Mouse (Mus musculus) adrenal gland, postnatal 25 days (tissue): ENCODE measurements around the gene Nkx2-1. TPM values are rescaled to one million over a fixed set of nuclear protein-coding genes. Genes with fewer than 3 reads are reported as not detected.
A peak's percentile ranks its signal among the peaks of the same experiment; 100 is the strongest.
"Not testable (repeated sequence)": the region's sequence is repeated elsewhere in the genome, so short reads cannot be mapped to it uniquely, and the experiment has no call there.

Experiments used
- DNase-seq: peaks from one replicate; pipeline ENCODE4 v3.0.0; 2021; ENCODE audit warnings: mixed read lengths
- long read RNA-seq: library from polyadenylated mRNA; stranded (forward); transcript quantifications from one replicate; pipeline ENCODE4 v2.0.0, GENCODE M21; 2021
- total RNA-seq: library from RNA; stranded (reverse); gene quantifications from 2 replicates; pipeline ENCODE4 v1.2.3, GENCODE M21; 2021

Nkx2-1 gene
- total RNA-seq = not detected in 2 replicates
- long read RNA-seq = 0 reads

DNA sequence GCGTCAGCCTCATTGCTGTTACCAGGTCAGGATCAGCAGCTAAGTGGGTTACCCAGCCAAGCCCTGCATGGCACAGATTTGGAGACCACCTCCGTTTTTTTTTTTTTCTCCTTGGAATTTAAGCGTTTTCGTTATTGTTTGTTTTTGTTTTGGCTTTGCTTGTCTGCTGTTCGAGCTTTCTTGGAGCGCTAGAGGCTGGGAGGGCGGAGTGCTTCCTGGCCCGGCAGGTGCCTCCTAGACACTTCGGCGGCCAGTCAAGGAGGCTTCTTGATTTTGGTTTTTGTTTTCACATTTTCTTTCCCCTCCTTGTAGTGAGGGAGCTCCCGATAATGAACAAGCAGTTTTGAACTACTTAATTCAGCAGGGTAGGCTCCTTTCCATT, at the start of gene Nkx2-1:
Gene Nkx2-1, minus strand, starts transcription at position 25 of the 382 bp plus-strand sequence.
- no peak for DNase-seq

DNA sequence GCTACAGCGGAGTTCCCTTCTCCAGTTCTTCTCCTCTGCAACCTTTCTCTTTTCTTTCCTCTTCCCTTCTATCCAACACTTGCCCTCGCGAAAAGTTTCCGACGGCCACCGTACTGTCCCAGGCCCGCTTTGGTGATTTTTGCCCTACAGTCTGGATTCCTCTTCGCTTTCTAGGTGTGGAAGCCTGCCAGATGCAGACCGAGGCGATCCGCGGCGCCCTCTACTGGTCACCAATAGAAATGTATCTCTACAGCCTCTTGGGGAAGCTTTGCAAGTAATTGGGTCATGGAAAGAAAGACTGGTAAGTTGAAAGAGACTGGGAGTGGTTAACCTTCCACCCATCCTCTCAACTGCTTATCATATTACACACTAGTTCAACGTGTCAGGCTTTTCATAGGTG, 4.4 kb upstream of the Nkx2-1 start:
- DNase-seq = peak; percentile 77

GRCm38 (mm10) chr12:56540591-56540990, 3.9 kb upstream of the Nkx2-1 start:
- DNase-seq = no peak

GRCm38 (mm10) chr12:56538601-56539000, 1.9 kb upstream of the Nkx2-1 start:
- DNase-seq = no peak

- DNase-seq = no peak
Measured at GRCm38 (mm10) chr12:56537931-56538330, 1.2 kb upstream of the Nkx2-1 start.

DNA sequence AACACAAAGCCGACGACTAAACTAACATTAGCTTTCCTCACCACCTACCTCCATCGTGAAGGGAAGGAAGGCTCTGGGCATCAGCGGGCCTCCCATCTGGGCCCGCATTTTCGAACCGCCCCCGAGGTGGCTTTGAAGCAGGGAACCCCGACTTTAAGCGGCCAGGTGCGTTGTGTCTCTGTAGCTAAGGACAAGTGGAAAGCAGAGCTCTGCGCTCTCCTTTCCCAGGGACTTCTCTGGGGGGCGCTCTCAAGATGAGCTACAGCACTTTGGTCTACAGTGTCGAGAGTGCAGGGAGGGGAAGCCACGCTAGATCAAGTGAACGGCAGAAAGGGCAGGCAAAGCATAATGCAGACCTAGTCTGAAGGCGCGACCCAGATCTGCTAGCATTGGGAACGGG, 634 bp upstream of the Nkx2-1 start:
- DNase-seq = no peak

DNA sequence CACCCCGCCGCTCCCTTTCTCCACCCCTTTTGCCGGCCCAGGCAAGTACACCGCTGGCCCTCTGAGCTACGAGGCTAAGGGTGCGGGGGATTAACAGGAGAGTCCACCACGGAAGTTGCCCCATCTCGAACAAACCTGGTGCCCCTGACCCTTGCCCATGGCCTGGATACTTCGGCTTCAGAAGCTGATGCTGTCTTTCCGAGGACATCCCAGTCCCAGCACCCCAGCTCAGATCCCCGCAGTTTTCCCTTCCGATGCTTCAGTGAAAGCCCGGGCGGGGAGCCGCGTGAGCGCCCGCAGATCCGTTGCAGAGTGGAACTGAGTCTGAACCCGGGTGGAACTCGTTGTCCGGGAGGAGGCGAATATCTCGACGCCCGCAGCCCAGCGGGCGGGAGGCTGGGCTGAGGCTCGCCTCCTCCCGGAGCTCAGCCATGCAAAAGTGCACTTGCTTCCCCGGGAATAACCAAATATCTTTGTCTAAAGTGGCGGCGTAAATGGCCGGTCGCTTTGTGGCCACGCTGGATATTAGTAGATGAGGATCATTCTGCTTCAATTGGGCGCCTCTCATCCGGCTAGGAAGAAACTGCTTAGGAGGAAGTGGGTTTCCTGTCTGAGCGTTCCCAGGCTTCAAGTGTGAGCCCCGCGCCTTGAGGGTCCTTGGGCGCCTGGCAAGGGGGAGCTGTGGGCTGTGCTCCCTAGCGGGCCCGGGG, 379 bp downstream of the Nkx2-1 start:
- no peak for DNase-seq

DNA sequence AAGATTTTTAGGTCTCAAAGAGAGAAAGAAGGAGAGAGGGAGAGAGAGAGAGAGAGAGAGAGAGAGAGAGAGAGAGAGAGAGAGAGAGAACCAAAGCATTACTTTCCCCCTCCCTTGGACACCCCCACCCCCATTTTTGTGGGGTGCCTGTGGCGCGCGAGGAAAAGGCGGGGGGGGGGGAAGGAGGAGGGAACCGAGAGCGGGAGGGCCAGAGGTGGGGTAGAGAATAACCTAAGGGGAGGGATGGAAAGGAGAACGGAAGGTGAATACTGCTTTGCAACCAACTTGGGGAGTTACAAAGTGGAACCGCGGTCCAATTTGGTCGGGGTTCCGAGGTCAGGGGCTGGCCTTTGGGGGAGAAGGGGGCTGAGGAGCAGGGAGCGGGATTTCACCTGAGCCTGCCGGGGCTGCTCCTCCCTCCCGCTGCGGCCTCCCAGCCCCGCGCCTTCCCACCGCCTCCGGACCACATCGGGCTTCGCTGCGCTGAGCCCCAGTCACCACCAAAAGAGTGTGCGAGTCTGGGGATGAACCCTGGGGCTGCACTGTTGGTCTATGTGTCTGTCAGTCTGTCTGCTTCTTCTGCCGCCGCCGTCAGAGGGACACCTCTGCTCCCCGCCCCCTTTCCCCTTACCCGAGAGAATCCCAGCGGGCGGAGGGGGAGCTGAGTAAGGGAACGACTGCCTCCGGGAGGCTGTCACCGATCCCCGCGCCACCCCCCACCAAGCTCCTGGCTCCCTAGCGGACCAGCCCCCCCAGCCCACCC, 1.1 kb downstream of the Nkx2-1 start:
- no peak for DNase-seq

DNA sequence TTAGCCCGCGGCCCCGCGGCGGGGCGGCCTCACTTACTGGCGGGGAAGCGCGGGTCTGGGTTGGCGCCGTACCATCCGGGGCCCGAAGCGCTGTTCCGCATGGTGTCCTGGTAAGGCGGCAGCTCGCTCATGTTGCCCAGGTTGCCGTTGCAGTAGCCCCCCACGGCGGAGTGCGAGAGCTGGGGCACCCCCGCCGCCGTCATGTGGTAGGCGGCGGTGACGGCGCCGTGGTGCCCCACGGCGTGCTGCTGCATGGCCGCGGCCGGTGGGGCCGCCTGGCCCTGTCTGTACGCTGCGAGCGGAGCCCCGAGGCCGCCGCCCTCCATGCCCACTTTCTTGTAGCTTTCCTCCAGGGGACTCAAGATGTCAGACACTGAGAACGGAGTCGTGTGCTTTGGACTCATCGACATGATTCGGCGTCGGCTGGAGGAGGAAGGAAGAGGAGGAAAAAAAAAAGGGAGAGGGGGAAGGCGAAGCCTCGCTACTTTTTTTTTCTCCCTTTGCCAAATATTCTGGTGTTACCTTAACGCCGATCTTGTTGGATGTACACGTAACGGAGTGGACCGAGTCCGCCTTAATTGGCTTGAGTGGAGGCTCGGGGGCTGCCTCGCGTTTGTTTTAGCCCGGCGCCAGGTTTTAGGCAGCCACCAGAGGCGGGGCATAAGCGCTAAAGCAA, 1.9 kb downstream of the Nkx2-1 start:
- DNase-seq = no peak

- DNase-seq = no peak
Measured at GRCm38 (mm10) chr12:56534311-56534650, 2.4 kb downstream of the Nkx2-1 start.

DNA sequence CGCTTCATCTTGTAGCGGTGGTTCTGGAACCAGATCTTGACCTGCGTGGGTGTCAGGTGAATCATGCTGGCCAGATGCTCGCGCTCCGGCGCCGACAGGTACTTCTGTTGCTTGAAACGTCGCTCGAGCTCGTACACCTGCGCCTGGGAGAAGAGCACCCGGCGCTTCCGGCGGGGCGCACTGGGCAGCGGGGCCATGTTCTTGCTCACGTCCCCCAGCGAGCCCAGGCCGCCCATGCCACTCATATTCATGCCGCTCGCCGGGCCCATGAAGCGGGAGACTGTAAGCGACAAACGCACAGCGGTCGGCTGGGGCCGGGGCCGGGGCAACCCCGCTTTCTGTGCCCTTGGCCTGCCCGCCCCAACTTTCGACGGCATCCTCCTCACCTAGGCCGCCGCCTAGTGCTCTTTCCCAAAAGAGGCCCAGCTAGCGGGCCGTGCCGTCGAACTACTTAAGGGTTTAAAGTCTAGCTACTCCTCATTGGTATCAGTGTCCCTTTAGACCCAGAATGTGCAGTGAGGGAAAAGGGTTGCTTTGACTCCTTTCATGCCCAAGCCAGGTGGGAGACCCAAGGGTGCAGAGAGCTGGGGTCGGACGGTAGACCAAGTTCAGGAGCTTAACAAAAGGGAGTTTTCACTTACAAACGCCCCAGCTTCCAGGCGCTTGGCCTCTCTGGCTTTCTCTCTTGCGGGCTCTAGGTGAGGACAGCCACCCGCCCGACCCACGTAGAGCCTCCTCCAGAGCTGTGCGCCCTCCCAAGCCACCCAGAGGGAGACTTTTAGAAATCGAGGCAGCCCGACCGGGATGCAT, 3.0 kb downstream of the Nkx2-1 start:
- no peak for DNase-seq

DNA sequence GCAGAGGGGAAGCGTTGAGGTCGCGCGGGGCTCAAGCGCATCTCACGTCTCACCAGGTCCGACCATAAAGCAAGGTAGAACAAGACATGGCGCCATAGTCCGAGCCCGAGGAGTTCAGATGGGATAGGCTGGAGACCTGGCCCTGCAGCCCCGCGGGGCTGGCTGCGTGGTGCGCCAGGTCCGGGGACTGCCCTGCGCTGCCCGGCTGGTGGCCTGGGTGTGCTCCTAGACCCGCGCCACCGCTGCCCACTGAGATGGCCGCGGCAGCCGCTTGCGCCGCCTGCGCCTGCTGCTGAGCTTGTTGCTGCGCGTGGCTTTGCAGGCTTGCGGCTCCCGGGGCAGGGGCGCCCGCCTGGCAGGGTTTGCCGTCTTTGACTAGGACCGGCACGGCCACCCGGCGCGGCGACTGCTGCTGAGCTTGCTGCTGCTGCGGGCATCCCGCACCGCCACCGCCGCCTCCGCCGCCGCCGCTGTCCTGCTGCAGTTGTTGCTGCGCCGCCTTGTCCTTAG, 3.7 kb downstream of the Nkx2-1 start:
- DNase-seq = no peak

GRCm38 (mm10) chr12:56532142-56532541, 4.6 kb downstream of the Nkx2-1 start:
- no peak for DNase-seq

DNA sequence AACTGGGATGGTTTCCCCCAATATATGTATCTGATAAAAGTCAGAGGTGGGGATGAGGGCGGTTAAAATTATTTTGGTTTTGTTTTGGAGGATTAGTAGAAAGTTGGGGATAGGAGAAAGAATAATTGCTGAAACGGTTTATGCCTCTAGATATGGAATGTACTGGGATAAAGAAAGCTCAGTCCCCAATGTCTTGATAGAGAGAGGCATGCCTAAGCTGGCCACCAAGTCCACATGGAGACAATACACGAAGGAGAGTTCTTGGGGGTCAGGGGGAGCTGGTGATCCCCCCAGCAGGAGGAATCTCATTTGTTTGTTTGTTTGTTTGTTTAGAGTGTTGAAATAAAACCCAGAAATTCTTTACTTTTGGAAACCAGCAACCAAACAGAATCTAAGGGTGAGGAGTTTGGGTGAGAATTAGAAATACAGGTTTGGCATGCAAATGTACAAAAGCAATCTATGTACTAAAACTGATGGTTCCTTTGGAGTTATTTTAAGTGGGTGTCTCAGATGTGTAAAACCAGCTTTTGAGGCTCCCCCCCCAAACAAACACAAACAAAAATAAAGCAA, 5.6 kb downstream of the Nkx2-1 start:
- DNase-seq = no peak

- no peak for DNase-seq
Measured at GRCm38 (mm10) chr12:56529931-56530330, 6.8 kb downstream of the Nkx2-1 start.

DNA sequence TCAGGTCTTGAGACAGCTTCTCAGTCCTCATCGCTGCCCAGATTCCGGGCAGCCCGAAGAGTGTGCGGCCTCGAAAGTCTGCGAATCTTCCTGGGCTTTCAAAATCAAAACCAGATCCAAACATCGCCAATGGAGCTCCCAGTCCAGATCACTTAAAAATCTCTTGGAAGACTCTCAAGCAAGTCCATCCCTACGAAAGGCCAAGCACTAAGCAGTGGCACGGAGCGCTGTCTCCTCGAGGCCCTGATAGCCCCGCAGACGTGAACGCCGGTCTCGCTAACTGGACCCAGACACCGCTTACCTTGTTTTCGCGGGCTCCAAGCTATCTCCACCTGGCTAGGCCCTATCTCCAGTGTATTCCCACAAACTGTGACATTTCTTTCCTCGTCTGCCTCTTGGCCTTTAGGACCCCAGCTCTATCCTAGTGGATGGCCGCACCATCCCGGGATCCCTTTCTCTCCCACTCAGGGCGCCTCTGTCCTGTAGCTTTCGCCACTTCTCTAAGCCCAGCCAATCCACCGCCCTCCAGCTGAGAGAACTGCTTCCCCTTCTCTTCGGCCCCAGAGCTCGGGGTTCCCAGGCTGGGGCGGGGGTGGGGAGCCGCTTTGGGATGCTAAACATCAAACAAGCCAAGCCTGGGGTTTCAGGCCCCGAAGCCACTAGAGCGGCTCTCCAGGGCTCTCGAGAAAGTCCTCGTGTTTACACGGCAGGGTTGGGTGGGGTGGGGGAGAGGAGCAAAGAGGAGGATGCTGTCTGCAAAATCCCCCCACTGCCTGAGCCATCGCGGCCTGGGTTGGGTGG, 7.6 kb downstream of the Nkx2-1 start:
- no peak for DNase-seq

- DNase-seq = no peak
Measured at GRCm38 (mm10) chr12:56528034-56528570, 8.6 kb downstream of the Nkx2-1 start.

- no peak for DNase-seq
Measured at GRCm38 (mm10) chr12:56527071-56527470, 9.6 kb downstream of the Nkx2-1 start.

DNA sequence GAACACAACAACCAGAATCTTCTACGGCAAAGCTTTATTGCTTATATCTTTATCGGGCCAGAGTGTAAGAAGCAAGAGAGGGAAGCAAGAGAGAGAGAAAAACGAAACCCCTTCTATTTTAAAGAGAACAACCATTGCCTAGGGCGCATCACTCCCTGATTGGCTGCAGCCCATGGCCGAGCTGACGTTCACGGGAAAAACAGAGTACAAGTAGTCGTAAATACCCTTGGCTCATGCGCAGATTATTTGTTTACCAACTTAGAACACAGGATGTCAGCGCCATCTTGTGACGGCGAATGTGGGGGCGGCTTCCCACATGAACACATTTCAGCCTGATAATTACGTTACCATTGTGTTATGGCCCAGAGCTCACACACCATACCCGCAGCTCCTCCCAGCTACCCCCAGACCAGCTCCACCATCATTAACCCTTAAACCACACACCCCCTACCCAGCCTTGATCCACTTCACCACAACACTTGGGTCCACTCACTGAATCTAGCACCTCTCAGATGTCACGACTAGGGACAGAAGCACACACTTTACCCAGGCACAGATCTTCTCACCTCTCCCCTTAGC, 11.4 kb downstream of the Nkx2-1 start:
- DNase-seq = not testable (repeated sequence)

DNA sequence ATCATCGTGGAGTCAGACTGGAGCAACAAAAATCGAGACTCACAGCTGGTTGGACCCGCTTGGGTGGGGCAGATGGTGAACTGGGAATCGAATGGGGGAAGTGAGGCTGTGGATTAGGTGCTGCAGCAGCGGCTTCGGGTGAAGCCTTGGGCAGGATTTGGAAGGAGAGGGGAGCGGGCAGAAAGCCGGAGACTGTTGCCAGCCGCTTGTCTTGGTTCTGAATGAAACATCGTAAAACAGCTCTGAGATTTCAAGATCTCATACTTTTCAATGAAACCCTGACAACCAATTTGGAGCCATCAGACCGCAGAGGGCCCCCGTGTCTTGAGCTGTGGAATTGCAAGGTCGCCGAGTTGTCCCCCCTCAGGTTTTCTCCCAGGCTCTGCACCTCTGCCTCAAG, 12.5 kb downstream of the Nkx2-1 start:
- no peak for DNase-seq
